Mouse (Mus musculus): Measurements from ENCODE around the gene Rbm39. TPM values are rescaled to one million over a fixed set of nuclear protein-coding genes. Genes with fewer than 3 reads are reported as not detected.
"Not testable (repeated sequence)": the region's sequence is repeated elsewhere in the genome, so short reads cannot be mapped to it uniquely, and the experiment has no call there.

The Rbm39 gene
- polyA plus RNA-seq, 1 experiment from 2014 or later: 723 TPM

- ATAC-seq (ENCODE audit: insufficient number of reproducible peaks, low FRiP score, low TSS enrichment, low read depth) (no peak), DNase-seq (ENCODE audit: low spot score) (no peak)
- Histone ChIP-seq H3K27ac (replicated peaks; ENCODE audit: low read depth, low read length) (no peak overlapping the region), H3K4me3 (ENCODE audit: low read depth, low read length) (no peak overlapping the region), H3K4me1 (ENCODE audit: control insufficient read depth, insufficient read depth, low read length) (no peaks in the 10 kb centered on the region), H3K36me3 (ENCODE audit: control insufficient read depth, insufficient read depth, low read length) (no peaks in the 10 kb centered on the region; the same call in 1 of the 2 replicates), H3K9ac (ENCODE audit: low read length) (no peak overlapping the region), H3K9me3 (ENCODE audit: control insufficient read depth, low read length) (no peaks in the 10 kb centered on the region), H3K27me3 (ENCODE audit: control insufficient read depth, insufficient read depth, low read length) (no peaks in the 10 kb centered on the region), H3K4me2 (ENCODE audit: low read depth, severe bottlenecking) (peak overlapping the region; percentile 55; the same call in 1 of the 2 replicates)
- WGBS: 87% methylated on average over 2 of the region's 2 CpGs
Observed at GRCm38 (mm10) chr2:156142820-156143219, 37.2 kb downstream of the Rbm39 start.

GRCm38 (mm10) chr2:156135695-156136094 is 44.3 kb downstream of the Rbm39 start:
- Histone ChIP-seq H3K9me3 (ENCODE audit: control insufficient read depth, low read length) (no peaks in the 10 kb centered on the region), H3K4me1 (ENCODE audit: control insufficient read depth, insufficient read depth, low read length) (no peaks in the 10 kb centered on the region), H3K4me3 (ENCODE audit: low read depth, low read length) (no peak overlapping the region), H3K27ac (replicated peaks; ENCODE audit: low read depth, low read length) (no peak overlapping the region), H3K4me2 (ENCODE audit: low read depth, severe bottlenecking) (no peak overlapping the region), H3K36me3 (ENCODE audit: control insufficient read depth, insufficient read depth, low read length) (peaks cover 4% of the 10 kb centered on the region), H3K27me3 (ENCODE audit: control insufficient read depth, insufficient read depth, low read length) (no peaks in the 10 kb centered on the region), H3K9ac (ENCODE audit: low read length) (no peak overlapping the region)
- ATAC-seq (ENCODE audit: insufficient number of reproducible peaks, low FRiP score, low TSS enrichment, low read depth) (no peak), DNase-seq (ENCODE audit: low spot score) (no peak)
- 86% methylated on average over 6 of the region's 6 CpGs for WGBS

GRCm38 (mm10) chr2:156134161-156134560 is 45.9 kb downstream of the Rbm39 start:
- DNase-seq (ENCODE audit: low spot score): no peak
- Histone ChIP-seq H3K4me1 (ENCODE audit: control insufficient read depth, insufficient read depth, low read length) (no peaks in the 10 kb centered on the region), H3K36me3 (ENCODE audit: control insufficient read depth, insufficient read depth, low read length) (peaks cover 4% of the 10 kb centered on the region; the same call in 1 of the 2 replicates), H3K9ac (ENCODE audit: low read length) (no peak overlapping the region), H3K9me3 (ENCODE audit: control insufficient read depth, low read length) (no peaks in the 10 kb centered on the region), H3K4me2 (ENCODE audit: low read depth, severe bottlenecking) (no peak overlapping the region), H3K27me3 (ENCODE audit: control insufficient read depth, insufficient read depth, low read length) (no peaks in the 10 kb centered on the region), H3K4me3 (ENCODE audit: low read depth, low read length) (no peak overlapping the region), H3K27ac (replicated peaks; ENCODE audit: low read depth, low read length) (no peak overlapping the region)
- no peak for ATAC-seq (ENCODE audit: insufficient number of reproducible peaks, low FRiP score, low TSS enrichment, low read depth)
- WGBS: 88% methylated on average over 5 of the region's 5 CpGs

GRCm38 (mm10) chr2:156126992-156127391 is 53.0 kb downstream of the Rbm39 start, which contains the start of gene Gm28036:
Gene Gm28036 (minus strand): TSS chr2:156127092.
- no peak within 1 kb of the TSS for H3K27ac ChIP-seq (replicated peaks; ENCODE audit: low read depth, low read length)
- H3K4me2 ChIP-seq (ENCODE audit: low read depth, severe bottlenecking): no peak within 1 kb of the TSS
- no peaks in the 10 kb centered on the region for H3K27me3 ChIP-seq (ENCODE audit: control insufficient read depth, insufficient read depth, low read length)
- no peaks in the 10 kb centered on the region for H3K4me1 ChIP-seq (ENCODE audit: control insufficient read depth, insufficient read depth, low read length)
- H3K9me3 ChIP-seq (ENCODE audit: control insufficient read depth, low read length): no peaks in the 10 kb centered on the region
- no peak for DNase-seq (ENCODE audit: low spot score)
- peaks cover 6% of the 10 kb centered on the region for H3K36me3 ChIP-seq (ENCODE audit: control insufficient read depth, insufficient read depth, low read length)
- WGBS: 99% methylated on average over 5 of the region's 5 CpGs
- ATAC-seq (ENCODE audit: insufficient number of reproducible peaks, low FRiP score, low TSS enrichment, low read depth): no peak
- no peak within 1 kb of the TSS for H3K9ac ChIP-seq (ENCODE audit: low read length)
- no peak within 1 kb of the TSS for H3K4me3 ChIP-seq (ENCODE audit: low read depth, low read length)

GRCm38 (mm10) chr2:156123731-156124130 is 56.3 kb downstream of the Rbm39 start:
- Histone ChIP-seq H3K4me1 (ENCODE audit: control insufficient read depth, insufficient read depth, low read length) (no peaks in the 10 kb centered on the region), H3K9ac (ENCODE audit: low read length) (no peak overlapping the region), H3K36me3 (ENCODE audit: control insufficient read depth, insufficient read depth, low read length) (peaks cover 2% of the 10 kb centered on the region; the same call in 1 of the 2 replicates), H3K4me3 (ENCODE audit: low read depth, low read length) (no peak overlapping the region), H3K9me3 (ENCODE audit: control insufficient read depth, low read length) (no peaks in the 10 kb centered on the region), H3K27ac (replicated peaks; ENCODE audit: low read depth, low read length) (no peak overlapping the region), H3K27me3 (ENCODE audit: control insufficient read depth, insufficient read depth, low read length) (no peaks in the 10 kb centered on the region), H3K4me2 (ENCODE audit: low read depth, severe bottlenecking) (no peak overlapping the region)
- DNase-seq (ENCODE audit: low spot score) (no peak), ATAC-seq (ENCODE audit: insufficient number of reproducible peaks, low FRiP score, low TSS enrichment, low read depth) (no peak)
- WGBS: 93% methylated on average over 5 of the region's 5 CpGs

- no peaks in the 10 kb centered on the region for H3K9me3 ChIP-seq (ENCODE audit: control insufficient read depth, low read length)
- no peaks in the 10 kb centered on the region for H3K27me3 ChIP-seq (ENCODE audit: control insufficient read depth, insufficient read depth, low read length)
- DNase-seq (ENCODE audit: low spot score) (no peak), ATAC-seq (ENCODE audit: insufficient number of reproducible peaks, low FRiP score, low TSS enrichment, low read depth) (no peak)
- H3K4me1 ChIP-seq (ENCODE audit: control insufficient read depth, insufficient read depth, low read length): no peaks in the 10 kb centered on the region
- no peak overlapping the region for H3K9ac ChIP-seq (ENCODE audit: low read length)
- no peak overlapping the region for H3K27ac ChIP-seq (replicated peaks; ENCODE audit: low read depth, low read length)
- no peak overlapping the region for H3K4me3 ChIP-seq (ENCODE audit: low read depth, low read length)
- H3K36me3 ChIP-seq (ENCODE audit: control insufficient read depth, insufficient read depth, low read length): no peaks in the 10 kb centered on the region
- no peak overlapping the region for H3K4me2 ChIP-seq (ENCODE audit: low read depth, severe bottlenecking)
Observed at GRCm38 (mm10) chr2:156119566-156119965, 60.5 kb downstream of the Rbm39 start.

GRCm38 (mm10) chr2:156112080-156112423 is 68.0 kb downstream of the Rbm39 start:
- H3K27me3 ChIP-seq (ENCODE audit: control insufficient read depth, insufficient read depth, low read length); H3K36me3 ChIP-seq (ENCODE audit: control insufficient read depth, insufficient read depth, low read length); H3K27ac ChIP-seq (replicated peaks; ENCODE audit: low read depth, low read length); DNase-seq (ENCODE audit: low spot score); H3K9ac ChIP-seq (ENCODE audit: low read length); H3K9me3 ChIP-seq (ENCODE audit: control insufficient read depth, low read length); H3K4me1 ChIP-seq (ENCODE audit: control insufficient read depth, insufficient read depth, low read length); ATAC-seq (ENCODE audit: insufficient number of reproducible peaks, low FRiP score, low TSS enrichment, low read depth): not testable (repeated sequence)
- H3K4me2 ChIP-seq (ENCODE audit: low read depth, severe bottlenecking): peak overlapping the region; percentile 22; the same call in 1 of the 2 replicates
- peak overlapping the region; percentile 91 for H3K4me3 ChIP-seq (ENCODE audit: low read depth, low read length)
- WGBS: 34% methylated on average over 5 of the region's 5 CpGs

- Histone ChIP-seq H3K27ac (replicated peaks; ENCODE audit: low read depth, low read length) (peak within 1 kb of the TSS; percentile 84), H3K4me1 (ENCODE audit: control insufficient read depth, insufficient read depth, low read length) (no peaks in the 10 kb centered on the region), H3K4me2 (ENCODE audit: low read depth, severe bottlenecking) (peak within 1 kb of the TSS; percentile 70), H3K9me3 (ENCODE audit: control insufficient read depth, low read length) (no peaks in the 10 kb centered on the region), H3K4me3 (ENCODE audit: low read depth, low read length) (peak within 1 kb of the TSS; percentile 91), H3K36me3 (ENCODE audit: control insufficient read depth, insufficient read depth, low read length) (no peaks in the 10 kb centered on the region; the same call in 1 of the 2 replicates), H3K27me3 (ENCODE audit: control insufficient read depth, insufficient read depth, low read length) (no peaks in the 10 kb centered on the region), H3K9ac (ENCODE audit: low read length) (peak within 1 kb of the TSS; percentile 94)
- DNase-seq (ENCODE audit: low spot score) (peak; percentile 97), ATAC-seq (ENCODE audit: insufficient number of reproducible peaks, low FRiP score, low TSS enrichment, low read depth) (peak; percentile 86)
- under 1% methylated on average over 74 of the region's 74 CpGs for WGBS
Observed at GRCm38 (mm10) chr2:156111358-156112079, 68.5 kb downstream of the Rbm39 start, which contains the start of the genes Cpne1 and Rbm12. Gene Cpne1 (minus strand): TSS chr2:156111965. Gene Rbm12 (minus strand): TSS chr2:156111978.

Measured in limb, embryonic 11.5 days (tissue).